Mouse (Mus musculus) left cerebral cortex, postnatal 25 days (tissue): Measurements from ENCODE around the gene Gm49361. TPM values are rescaled to one million over a fixed set of nuclear protein-coding genes. Genes with fewer than 3 reads are reported as not detected.

Experiments
- DNase-seq, 2 experiments: peaks; one replicate each; pipeline ENCODE4 v3.0.0; 2022; ENCODE audit warnings: low spot score in 2 of 2, mixed read lengths in 1 of 2
- intact Hi-C: fragments of 180-260 bp; cut with DNase I; formaldehyde crosslinking; loops from one replicate; pipeline ENCODE4 v1.15.1; 2025
- total RNA-seq, 2 experiments: library from RNA; stranded (reverse); gene quantifications; 2 replicates each; pipeline ENCODE4 v1.2.3; 2021

The Gm49361 gene
- total RNA-seq, 2 experiments from 2014 or later: 0.76 to 0.83 TPM

- intact Hi-C loops: no loop called here
- no peak for DNase-seq
Observed at GRCm38 (mm10) chr14:57732668-57733293, 13.1 kb downstream of the Gm49361 start.

- intact Hi-C loops: no loop called here
- no peak for DNase-seq
Observed at GRCm38 (mm10) chr14:57730527-57730926, 15.4 kb downstream of the Gm49361 start.

- intact Hi-C loops: no loop called here
Observed at GRCm38 (mm10) chr14:57729975-57730499, 15.9 kb downstream of the Gm49361 start.

GRCm38 (mm10) chr14:57729364-57729763, 16.5 kb downstream of the Gm49361 start:
- intact Hi-C loops: no loop called here
- no peak for DNase-seq

More at GRCm38 (mm10) chr14:57729975-57730499, 15.9 kb downstream of the Gm49361 start:
- peak in 1 of 2 experiments; percentile 9 for DNase-seq

DNA sequence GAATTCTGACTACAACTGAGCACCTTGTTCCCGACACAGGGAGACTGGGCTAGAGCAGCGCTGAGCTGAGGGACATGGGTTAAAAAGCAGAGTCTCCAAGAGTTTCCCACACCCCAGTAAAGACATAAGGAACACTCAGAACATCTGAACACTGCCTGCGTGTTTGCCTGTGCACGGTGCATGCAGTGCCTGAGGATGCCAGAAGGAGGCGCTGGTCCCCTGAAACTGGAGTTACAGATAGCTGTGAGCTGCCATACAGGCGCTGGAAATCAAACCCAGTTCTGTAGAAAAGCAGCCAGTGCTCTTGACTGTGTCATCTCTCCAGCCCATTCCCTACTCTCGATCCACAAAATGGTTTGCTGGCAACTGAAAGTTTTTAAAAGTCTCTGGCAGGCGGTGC, 19.7 kb downstream of the Gm49361 start:
- no peak for DNase-seq
- intact Hi-C loops: no loop called here

DNA sequence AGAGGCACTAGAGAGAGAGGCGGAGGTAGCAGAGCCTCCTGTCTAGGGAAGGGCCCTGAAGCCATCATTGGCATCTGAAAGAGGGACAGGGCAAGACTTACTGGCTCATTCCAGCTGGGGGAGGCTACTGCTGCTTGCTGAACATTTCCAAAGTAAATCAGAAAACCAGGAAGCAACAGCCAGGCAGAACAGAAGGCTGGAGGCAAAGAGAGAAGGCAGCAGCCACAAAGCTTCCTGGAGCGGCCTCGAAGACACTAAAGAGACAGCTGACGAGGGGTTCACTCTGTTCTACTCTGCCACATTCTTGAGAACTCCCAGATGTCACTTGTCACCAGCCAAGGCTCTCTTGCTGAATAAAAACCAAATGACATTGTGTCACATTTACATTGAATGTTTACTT, 21.4 kb downstream of the Gm49361 start:
- DNase-seq: peak in 1 of 2 experiments; percentile 22
- intact Hi-C loops: no loop called here

- intact Hi-C loops: no loop called here
- DNase-seq: no peak
Observed at GRCm38 (mm10) chr14:57718245-57718644, 27.7 kb downstream of the Gm49361 start.

- DNase-seq: no peak
Observed at GRCm38 (mm10) chr14:57716601-57717245, 29.2 kb downstream of the Gm49361 start.

DNA sequence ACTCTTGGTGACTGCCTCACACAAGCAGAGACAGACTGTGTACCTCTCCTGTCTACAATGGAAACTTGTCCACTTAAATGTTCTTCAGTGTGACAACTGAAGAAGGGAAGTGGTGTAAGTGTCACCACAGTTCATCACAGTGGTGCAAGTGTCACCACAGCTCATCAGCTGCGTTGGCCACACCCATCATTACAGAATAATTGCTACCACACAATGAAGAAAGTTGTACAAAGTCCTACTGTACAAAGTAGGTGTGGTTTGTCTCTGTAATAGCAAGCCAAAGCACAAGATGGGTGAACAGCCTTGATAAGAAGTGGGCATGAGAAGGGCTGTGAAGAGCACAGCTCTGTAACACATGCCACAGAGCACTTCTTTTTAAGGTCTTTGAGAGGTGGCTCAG, 33.0 kb downstream of the Gm49361 start:
- intact Hi-C loops: no loop called here
- DNase-seq: no peak

More at GRCm38 (mm10) chr14:57716601-57717245, 29.2 kb downstream of the Gm49361 start:
- intact Hi-C loops: no loop called here

- DNase-seq: no peak
- intact Hi-C loops: no loop called here
Observed at GRCm38 (mm10) chr14:57711059-57711458, 34.8 kb downstream of the Gm49361 start.

DNA sequence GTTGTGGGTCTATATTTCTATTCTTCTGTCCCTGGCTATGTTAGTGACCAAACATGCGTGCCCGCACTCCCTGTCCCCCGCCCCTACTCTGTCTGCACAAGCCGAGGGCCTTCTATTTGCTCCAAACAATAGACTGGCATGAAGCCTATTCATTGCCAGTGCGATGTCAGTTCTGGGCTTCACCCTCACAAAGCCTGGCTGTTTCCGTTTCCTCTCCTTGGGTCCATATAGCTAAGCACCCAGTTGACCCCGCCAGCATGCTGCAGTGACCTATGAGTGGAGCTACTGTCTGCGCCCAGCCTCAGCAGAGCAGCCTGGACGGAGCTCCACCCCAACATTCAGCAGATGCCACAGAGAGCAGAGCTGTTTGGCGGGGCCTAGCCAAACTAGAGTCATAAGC, 36.7 kb downstream of the Gm49361 start:
- no peak for DNase-seq
- intact Hi-C loops: no loop called here

GRCm38 (mm10) chr14:57708580-57708979, 37.3 kb downstream of the Gm49361 start:
- intact Hi-C loops: no loop called here
- no peak for DNase-seq

- intact Hi-C loops: no loop called here
- DNase-seq: peak in 1 of 2 experiments; percentile 24
Observed at GRCm38 (mm10) chr14:57707100-57707893, 38.6 kb downstream of the Gm49361 start.

DNA sequence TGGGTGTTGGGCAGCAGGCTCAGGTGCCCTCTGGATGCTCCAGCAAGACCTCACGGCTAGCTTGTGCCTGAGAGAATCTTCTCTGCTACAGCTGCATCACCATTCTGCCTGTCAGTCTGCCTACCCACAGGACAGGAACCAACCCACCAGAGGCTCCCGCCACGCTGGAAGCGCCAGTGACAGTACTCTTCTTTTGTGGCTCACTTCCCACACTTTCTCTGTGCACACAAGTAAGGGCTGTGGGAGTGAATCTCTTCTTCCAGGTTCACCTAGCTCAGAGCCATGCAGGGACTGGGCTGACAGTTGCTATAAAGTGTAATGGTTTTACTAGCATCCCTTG, 39.2 kb downstream of the Gm49361 start:
- DNase-seq: peak; percentile 45 to 85
- intact Hi-C loops: no loop called here

DNA sequence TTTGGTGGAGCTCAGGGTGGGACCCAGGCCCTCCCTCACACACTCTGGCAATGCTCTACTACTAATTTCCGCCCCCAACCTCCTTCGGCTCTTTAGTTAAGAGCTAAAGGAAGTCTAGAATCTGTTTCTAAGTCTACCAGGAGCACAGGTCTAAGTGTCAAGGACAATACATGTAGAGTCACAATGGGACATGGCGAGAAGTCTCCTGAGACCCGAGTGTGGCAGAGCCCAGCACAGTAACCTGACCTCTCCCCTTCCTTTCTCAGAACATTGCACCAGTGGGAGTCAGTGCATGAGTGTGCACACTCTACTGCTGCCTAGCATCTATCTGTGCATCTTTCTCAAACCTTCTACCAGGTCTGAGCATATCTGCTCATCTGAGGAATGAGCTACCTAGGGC, 40.1 kb downstream of the Gm49361 start:
- intact Hi-C loops: no loop called here
- no peak for DNase-seq

DNA sequence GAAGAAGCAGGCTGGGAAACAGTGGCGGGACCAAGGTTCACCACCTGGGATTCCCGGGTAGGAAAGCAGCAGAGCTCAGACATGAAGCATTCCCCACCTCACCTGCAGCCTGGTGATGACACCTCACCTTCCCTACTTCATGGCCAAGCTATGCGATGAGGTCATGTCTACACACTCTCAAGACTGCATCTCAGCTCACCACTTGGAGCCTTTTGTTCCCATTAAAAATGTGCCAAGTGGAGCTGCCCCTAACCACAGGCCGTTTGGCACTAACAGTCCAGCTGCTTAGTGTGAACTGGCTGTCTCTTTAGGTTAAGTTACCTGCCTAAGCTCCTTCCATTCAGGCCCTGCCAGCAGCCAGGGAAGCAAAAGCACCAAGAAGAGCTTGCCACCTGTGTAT, 40.8 kb downstream of the Gm49361 start:
- no peak for DNase-seq
- intact Hi-C loops: no loop called here

GRCm38 (mm10) chr14:57701915-57702477, 43.9 kb downstream of the Gm49361 start:
- intact Hi-C loops: no loop called here
- no peak for DNase-seq

- intact Hi-C loops: no loop called here
- DNase-seq: no peak
Observed at GRCm38 (mm10) chr14:57699461-57699970, 46.4 kb downstream of the Gm49361 start.

- intact Hi-C loops: no loop called here
Observed at GRCm38 (mm10) chr14:57699016-57699415, 46.9 kb downstream of the Gm49361 start.

DNA sequence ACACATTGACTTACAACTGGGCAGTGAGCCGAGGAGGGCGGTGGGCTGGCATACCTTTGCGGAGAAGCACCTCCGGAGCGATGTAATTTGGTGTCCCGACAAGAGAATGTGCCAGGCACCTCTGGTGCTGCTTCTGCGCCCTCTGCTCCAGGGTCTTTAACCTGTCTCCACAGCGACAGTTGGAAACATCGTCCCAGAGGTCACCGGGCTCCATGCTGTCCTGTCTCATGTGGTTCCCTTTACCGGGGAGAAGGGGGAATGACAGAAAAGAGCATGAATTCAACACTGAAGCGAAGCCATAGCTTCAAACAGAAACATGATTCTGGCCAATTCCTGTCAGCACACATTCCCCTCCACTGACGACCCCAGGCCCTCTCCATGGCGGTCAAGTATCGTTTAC, 49.8 kb downstream of the Gm49361 start:
- no peak for DNase-seq
- intact Hi-C loops: no loop called here

More at GRCm38 (mm10) chr14:57699016-57699415, 46.9 kb downstream of the Gm49361 start:
- no peak for DNase-seq
